In genomic region chr11:83784661-83785060, GRCm38 (mm10) we compare ENCODE assay signal across 12 mouse cellular contexts. TPM values are rescaled to one million over a fixed set of nuclear protein-coding genes. Genes with fewer than 3 reads are reported as not detected.
DNase-seq lines count a peak whose midpoint lies in the region.
"Had no signal": no experiment of that assay in that cellular context is flagged by ENCODE, and none has a peak within 500 bp of the region (broad histone marks: within the 10 kb centered on the region; RNA-seq: fewer than 3 reads in every experiment).

No protein-coding gene starts in this region.

- H3K4me3 ChIP-seq in limb, embryonic 10.5 days = no peak overlapping the region
- H3K4me3 ChIP-seq: heart, embryonic 15.5 days; neural tube, embryonic 13.5 days had no signal

- H3K4me1 ChIP-seq in limb, embryonic 10.5 days = no peaks in the 10 kb centered on the region
- H3K4me1 ChIP-seq: neural tube, embryonic 13.5 days had no signal

- intact Hi-C loops in left cerebral cortex, postnatal 14 days (cut with DNase I) = loop anchor here (1.0 kb wide), 1 partner anchor 152 kb away; no protein-coding TSS in a partner anchor

- no peaks in the 10 kb centered on the region for H3K9me3 ChIP-seq in limb, embryonic 10.5 days (replicated peaks)
- H3K9me3 ChIP-seq: heart, embryonic 15.5 days; neural tube, embryonic 13.5 days had no signal

- H3K27ac ChIP-seq in limb, embryonic 10.5 days = no peak overlapping the region
- H3K27ac ChIP-seq: heart, embryonic 15.5 days; neural tube, embryonic 13.5 days had no signal

- peak; percentile 6 for DNase-seq in embryo, embryonic 10.5 days (ENCODE audit: low spot score)
- no peak for DNase-seq in embryo, embryonic 9.5 days (ENCODE audit: extremely low spot score)
- peak; percentile 20 to 36 for DNase-seq in left cerebral cortex, postnatal 14 days (ENCODE audit: low spot score in 2 of 2)
- DNase-seq in left cerebral cortex, adult 8-10 months (ENCODE audit: low spot score in 2 of 2) = no peak
- peak; percentile 57 to 62 for DNase-seq in B cell, adult 2 months
- peak; percentile 62 for DNase-seq in kidney, adult 9 months
- no peak for DNase-seq in limb, embryonic 10.5 days (ENCODE audit: low spot score)
- no peak for DNase-seq in spleen, adult 12 weeks (ENCODE audit: low spot score)

- no peaks in the 10 kb centered on the region for H3K27me3 ChIP-seq in limb, embryonic 10.5 days (ENCODE audit: low read depth, poor library complexity, severe bottlenecking)
- H3K27me3 ChIP-seq: heart, embryonic 15.5 days; neural tube, embryonic 13.5 days had no signal

- 96% methylated on average over 2 of the region's 2 CpGs for WGBS in limb, embryonic 10.5 days

- peaks cover 46% of the 10 kb centered on the region for H3K36me3 ChIP-seq in limb, embryonic 10.5 days

RNA-seq across cellular contexts. Expression of gene Heatr6, which starts 31.2 kb away (rescaled TPM):
- total RNA-seq in left cerebral cortex, postnatal 14 days (2021) = 10 to 100 TPM; 12.6 to 14.8 TPM
- 10 to 100 TPM; 15.9 to 17.7 (median 16.5) TPM for total RNA-seq in left cerebral cortex, adult 8-10 months (2022)
- polyA plus RNA-seq in limb, embryonic 10.5 days (2016; fragmentation: Nextera tagmentation; extraction: Ambion mirVana) = 22.8 and 30.4 TPM in 2 replicates

RNA-seq across cellular contexts. Expression of gene Wfdc21, which starts 37.9 kb away (rescaled TPM):
- not detected for total RNA-seq in left cerebral cortex, postnatal 14 days (2021)
- total RNA-seq in left cerebral cortex, adult 8-10 months (2022) = not detected
- polyA plus RNA-seq in limb, embryonic 10.5 days (2016; fragmentation: Nextera tagmentation; extraction: Ambion mirVana) = not detected in 2 replicates
- total RNA-seq: left cerebral cortex, postnatal 36 days had no signal
- polyA plus RNA-seq: forebrain, embryonic 11.5 days; neural tube, embryonic 13.5 days had no signal

Comparison
In these comparisons a context has a peak if more than half of its experiments do, and no peak if none do; other contexts are left out.
1. DNase-seq: peak in embryo, embryonic 10.5 days (single experiment), left cerebral cortex, postnatal 14 days (2 of 2), B cell, adult 2 months (2 of 2) and kidney, adult 9 months (single experiment); none in embryo, embryonic 9.5 days (single experiment), left cerebral cortex, adult 8-10 months (0 of 2), limb, embryonic 10.5 days (single experiment) and spleen, adult 12 weeks (single experiment).